Mouse (Mus musculus): Measurements from ENCODE around the gene Treh. TPM values are rescaled to one million over a fixed set of nuclear protein-coding genes. Genes with fewer than 3 reads are reported as not detected.

Treh gene
- polyA plus RNA-seq, 1 experiment from 2014 or later: not detected

DNA sequence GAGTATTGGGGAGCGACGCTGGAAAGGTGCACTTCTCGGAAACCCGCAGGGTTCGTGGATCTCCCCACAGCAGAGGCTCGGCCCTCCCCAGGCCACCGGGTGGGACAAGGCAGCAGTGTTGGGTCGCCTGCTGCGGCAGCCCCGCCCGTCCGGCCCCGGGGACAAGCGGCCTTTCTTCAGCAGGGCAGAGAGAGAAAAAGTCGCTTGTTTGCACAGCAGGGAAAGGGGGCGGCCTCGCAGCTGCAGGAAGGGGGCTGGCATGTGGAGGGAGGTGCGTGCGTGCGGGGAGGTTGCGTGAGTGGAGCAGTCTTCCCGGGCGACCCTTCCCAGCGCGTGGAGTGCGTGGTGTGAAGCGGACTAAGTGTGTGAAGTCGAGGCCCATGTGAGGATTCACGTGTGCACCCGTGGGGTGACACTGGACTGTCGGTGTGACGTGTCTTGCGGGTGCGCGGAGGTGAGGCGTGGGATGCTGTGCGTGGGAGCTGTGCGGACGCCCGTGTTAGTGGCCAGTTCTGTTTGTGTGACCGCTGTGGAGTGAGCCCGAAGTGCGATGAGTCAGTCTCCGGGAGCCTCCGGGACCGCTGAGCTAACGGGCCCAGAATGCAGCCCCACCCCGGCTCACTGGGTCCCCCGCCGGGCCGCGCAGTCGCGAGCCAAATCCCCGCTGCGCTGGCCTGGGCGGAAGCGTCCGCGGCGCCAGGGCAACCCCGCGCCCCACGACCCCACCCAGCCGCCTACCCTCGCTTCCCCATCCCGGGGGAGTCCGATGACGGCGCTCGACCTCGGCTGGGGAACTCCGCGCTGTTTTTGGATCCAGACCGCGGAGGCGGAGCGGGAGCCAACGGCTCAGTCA is 60.9 kb downstream of the Treh start:
- H3K4me3 ChIP-seq: peak overlapping the region; percentile 82
- under 1% methylated on average over 79 of the region's 79 CpGs for WGBS
- peak; percentile 62 for DNase-seq (ENCODE audit: low spot score)
- no peaks in the 10 kb centered on the region for H3K9me3 ChIP-seq (replicated peaks)
- H3K27ac ChIP-seq (replicated peaks): peak overlapping the region; percentile 84
- no peaks in the 10 kb centered on the region for H3K36me3 ChIP-seq
- peaks cover 34% of the 10 kb centered on the region for H3K4me1 ChIP-seq
- peaks cover 38% of the 10 kb centered on the region for H3K27me3 ChIP-seq (ENCODE audit: low read depth, poor library complexity, severe bottlenecking)

DNA sequence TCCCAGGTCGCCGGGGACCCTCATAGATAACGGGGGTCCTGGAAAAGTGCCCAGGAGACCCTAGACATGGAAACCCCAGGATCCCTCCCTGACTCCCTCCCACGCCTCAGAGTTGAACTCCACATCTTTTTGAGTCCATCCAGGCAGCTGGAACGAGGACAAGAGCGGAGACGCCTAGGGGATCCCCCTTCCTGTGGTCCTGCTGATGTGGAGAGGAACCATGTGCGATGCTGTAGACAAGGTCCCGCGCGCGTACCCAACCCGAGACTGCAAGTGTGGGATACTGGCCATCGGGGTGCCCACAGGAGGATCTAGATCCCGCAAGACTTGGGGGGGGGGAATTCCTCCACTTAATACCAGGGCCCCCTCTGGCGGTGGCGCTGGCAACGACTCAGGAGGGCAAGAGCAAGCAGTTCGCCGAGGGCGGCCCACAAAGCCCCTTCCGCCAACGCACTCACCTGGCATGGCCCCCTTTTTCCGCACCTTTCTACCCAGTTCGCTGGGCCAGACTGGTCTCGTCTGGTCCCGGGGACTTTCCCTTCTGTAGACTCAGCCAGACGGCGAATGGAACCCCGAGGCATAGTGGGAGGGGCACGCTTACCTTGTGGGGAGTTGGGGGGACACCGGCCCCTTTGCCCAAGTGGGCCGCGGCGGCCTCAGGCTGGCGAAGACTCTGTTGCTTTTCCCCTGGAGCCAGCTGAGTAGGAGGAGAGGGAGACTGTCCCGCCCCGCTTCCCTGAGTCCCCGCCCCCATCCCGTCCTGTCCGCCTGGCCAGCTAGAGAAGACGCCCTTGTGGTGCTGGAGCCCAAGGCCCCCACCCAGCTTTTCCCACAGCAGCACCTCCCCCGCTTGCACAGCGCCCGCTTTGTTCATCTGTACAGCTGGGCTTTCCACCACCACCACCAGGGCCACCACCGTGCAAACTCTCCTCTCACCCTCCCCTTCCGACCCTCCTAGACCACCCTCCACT is 61.8 kb downstream of the Treh start, which contains the start of gene Phldb1:
Gene Phldb1 (minus strand): TSS at position 675 of the 971 bp plus-strand sequence.
- WGBS: under 1% methylated on average over 47 of the region's 47 CpGs
- Histone ChIP-seq H3K4me1 (peaks cover 32% of the 10 kb centered on the region), H3K27ac (replicated peaks) (peak within 1 kb of the TSS; percentile 84), H3K36me3 (no peaks in the 10 kb centered on the region), H3K9me3 (replicated peaks) (no peaks in the 10 kb centered on the region), H3K27me3 (ENCODE audit: low read depth, poor library complexity, severe bottlenecking) (peaks cover 38% of the 10 kb centered on the region), H3K4me3 (peak within 1 kb of the TSS; percentile 82)
- peak; percentile 71 for DNase-seq (ENCODE audit: low spot score)

DNA sequence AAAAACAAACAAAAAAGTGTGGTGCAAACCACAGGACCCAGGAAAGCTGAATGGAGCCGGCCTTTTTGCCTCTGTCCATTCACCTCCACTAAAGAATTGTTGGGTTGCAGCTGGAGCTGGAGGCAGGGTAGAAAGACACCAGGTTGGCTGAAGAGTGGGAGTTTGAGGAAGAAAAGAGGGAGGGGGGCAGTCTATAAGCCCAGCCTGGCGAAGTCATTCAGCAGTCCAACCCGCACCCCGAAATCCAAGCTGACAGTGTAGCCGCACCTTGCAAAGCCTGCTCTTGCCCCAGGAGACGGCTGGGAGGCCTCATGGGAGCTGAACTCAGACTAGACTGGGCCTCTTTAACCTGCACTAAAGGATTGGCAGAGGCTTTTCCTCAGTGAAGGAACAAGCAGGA is 62.9 kb downstream of the Treh start:
- Histone ChIP-seq H3K4me1 (peaks cover 32% of the 10 kb centered on the region), H3K4me3 (0 out of 2 replicates have a peak overlapping the region, but pooled peaks have one; percentile 82), H3K9me3 (replicated peaks) (no peaks in the 10 kb centered on the region), H3K27ac (replicated peaks) (no peak overlapping the region; the same call in 1 of the 2 replicates), H3K36me3 (peaks cover 2% of the 10 kb centered on the region; the same call in 1 of the 2 replicates), H3K27me3 (ENCODE audit: low read depth, poor library complexity, severe bottlenecking) (peaks cover 38% of the 10 kb centered on the region)
- WGBS: 72% methylated on average over 6 of the region's 6 CpGs
- DNase-seq (ENCODE audit: low spot score): peak; percentile 11

Other genes with a start within 250 kb of the Treh start
- not detected in 2 replicates for gene Foxr1, start 232.1 kb upstream of the Treh start, polyA plus RNA-seq (2016; fragmentation: Nextera tagmentation; extraction: Ambion mirVana)
- gene Upk2, start 218.3 kb upstream of the Treh start, polyA plus RNA-seq (2016; fragmentation: Nextera tagmentation; extraction: Ambion mirVana): not detected in 2 replicates
- 3.9 and 4.7 TPM in 2 replicates for gene Bcl9l, start 190.4 kb upstream of the Treh start, polyA plus RNA-seq (2016; fragmentation: Nextera tagmentation; extraction: Ambion mirVana)
- gene Cxcr5, start 111.4 kb upstream of the Treh start, polyA plus RNA-seq (2016; fragmentation: Nextera tagmentation; extraction: Ambion mirVana): not detected in 2 replicates
- gene Ddx6, start 68.3 kb upstream of the Treh start, polyA plus RNA-seq (2016; fragmentation: Nextera tagmentation; extraction: Ambion mirVana): 19.5 and 19.7 TPM in 2 replicates
- 40.8 and 49.1 TPM in 2 replicates for gene Phldb1, start 62.0 kb downstream of the Treh start, polyA plus RNA-seq (2016; fragmentation: Nextera tagmentation; extraction: Ambion mirVana)
- gene Arcn1, start 94.6 kb downstream of the Treh start, polyA plus RNA-seq (2016; fragmentation: Nextera tagmentation; extraction: Ambion mirVana): 165 and 172 TPM in 2 replicates
- gene Ift46, start 94.7 kb downstream of the Treh start, polyA plus RNA-seq (2016; fragmentation: Nextera tagmentation; extraction: Ambion mirVana): 130 and 144 TPM in 2 replicates
- 1.8 and 3.2 TPM in 2 replicates for gene Tmem25, start 126.1 kb downstream of the Treh start, polyA plus RNA-seq (2016; fragmentation: Nextera tagmentation; extraction: Ambion mirVana)
- gene Ttc36, start 129.8 kb downstream of the Treh start, polyA plus RNA-seq (2016; fragmentation: Nextera tagmentation; extraction: Ambion mirVana): 0.26 TPM in 1 of 2 replicates, not detected in the other
- gene Kmt2a, start 208.1 kb downstream of the Treh start, polyA plus RNA-seq (2016; fragmentation: Nextera tagmentation; extraction: Ambion mirVana): 11.1 and 12.5 TPM in 2 replicates
- gene Atp5l, start 247.5 kb downstream of the Treh start, polyA plus RNA-seq (2016; fragmentation: Nextera tagmentation; extraction: Ambion mirVana): 541 and 557 TPM in 2 replicates

Measured in midbrain, embryonic 10.5 days (tissue).